Mouse (Mus musculus) retina, postnatal 7 days (tissue): ENCODE data around the gene Pml.

Experiments used
- DNase-seq: peaks from one replicate; pipeline ENCODE4 v3.0.0-alpha.2; 2012; ENCODE audit warnings: low read depth, low spot score

Pml gene

DNA sequence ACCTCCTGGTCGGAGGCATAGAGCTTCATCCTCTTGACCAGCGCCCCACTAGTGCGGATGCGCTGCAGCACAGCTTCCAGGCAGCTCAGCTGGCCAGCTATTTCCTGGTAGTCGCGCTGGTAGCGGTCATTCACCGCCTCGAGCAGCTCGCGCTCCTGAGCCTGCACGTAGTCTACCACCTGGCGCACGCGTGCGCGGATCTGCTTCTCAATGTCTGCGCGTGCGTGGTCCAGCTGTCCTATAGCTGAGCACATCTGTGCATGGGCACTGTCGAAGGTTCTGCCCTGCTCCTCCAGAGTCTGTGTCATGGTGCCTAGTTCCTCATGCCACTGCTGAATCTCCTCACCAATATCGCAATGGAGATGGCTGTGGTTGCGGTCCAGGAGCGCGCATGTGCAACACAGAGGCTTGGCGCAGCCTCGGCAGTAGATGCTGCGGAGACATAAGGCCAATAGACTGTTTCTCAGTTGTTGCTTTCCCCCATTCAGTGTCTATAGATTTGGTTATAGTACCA lies 15.0 kb downstream of the Pml start:
- DNase-seq = no peak

DNA sequence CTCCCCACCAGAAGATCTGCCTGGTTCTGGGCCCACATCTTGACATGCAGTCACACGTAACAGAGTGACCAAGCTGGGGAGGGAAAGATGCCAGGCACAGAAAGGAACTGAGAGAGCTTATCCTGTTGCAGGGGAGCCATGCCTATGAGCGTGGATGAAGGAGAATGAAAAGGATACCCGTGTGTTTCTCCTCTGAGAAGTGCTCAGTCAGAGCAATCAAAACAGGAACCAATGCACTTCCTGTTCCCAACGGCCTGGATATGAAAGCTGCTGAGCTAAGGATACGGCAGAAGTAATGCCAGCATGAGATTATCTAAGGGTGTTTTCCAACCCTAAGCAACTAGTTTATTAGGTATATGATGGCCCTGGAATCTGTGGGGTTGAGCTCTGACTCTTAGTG lies 17.2 kb downstream of the Pml start:
- no peak for DNase-seq

DNA sequence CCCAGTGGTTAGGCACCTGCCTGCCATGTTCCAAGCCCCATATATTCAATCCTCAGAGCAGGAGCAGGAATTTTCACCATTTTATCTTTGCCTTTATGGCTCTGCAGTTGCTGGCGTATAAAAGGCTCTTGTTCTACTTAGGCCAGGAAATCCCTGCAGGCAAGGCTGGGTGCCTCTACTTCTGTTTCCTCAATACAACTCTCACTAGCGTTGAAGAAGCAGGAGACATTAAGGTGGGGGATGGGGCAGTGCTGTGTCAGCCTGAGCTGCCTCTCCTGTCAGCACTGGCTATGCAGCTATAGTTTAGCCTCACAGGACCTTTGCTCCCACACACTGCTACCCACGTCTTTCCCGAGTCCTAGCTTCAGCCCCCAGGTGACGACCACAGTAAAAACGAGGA lies 17.8 kb downstream of the Pml start:
- no peak for DNase-seq

DNA sequence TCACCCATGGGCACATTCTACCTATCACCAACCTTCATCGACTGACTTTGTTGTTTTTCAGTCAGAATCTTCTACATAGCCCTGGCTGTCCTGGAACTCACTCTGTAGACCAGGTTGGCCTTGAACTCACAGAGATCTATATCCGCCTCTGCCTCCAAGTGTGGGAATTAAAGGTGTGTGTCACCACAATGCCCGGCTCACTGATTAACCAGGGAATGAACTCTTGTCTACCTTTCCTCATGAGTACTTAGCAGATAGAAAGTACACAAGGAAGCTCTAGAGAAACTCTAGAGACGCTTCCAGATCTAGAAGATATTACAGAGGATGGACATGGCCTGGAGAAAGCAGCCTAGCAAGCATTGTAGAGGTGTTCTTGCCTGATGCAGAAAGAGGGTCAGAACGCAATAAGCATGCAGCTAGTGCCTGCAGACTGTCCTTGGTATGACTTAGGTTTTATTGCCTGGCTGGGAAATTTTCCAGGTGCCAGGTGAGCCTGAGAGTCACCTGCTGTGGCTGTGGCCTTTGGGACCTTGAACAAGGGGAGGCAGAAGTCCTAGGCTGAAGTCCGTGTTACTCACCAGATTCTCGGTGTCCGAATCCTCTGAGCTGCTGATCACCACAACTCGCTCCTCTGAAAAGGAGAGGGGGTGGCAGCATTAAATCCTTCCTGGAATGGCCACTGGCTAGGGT lies 20.7 kb downstream of the Pml start:
- DNase-seq = no peak

DNA sequence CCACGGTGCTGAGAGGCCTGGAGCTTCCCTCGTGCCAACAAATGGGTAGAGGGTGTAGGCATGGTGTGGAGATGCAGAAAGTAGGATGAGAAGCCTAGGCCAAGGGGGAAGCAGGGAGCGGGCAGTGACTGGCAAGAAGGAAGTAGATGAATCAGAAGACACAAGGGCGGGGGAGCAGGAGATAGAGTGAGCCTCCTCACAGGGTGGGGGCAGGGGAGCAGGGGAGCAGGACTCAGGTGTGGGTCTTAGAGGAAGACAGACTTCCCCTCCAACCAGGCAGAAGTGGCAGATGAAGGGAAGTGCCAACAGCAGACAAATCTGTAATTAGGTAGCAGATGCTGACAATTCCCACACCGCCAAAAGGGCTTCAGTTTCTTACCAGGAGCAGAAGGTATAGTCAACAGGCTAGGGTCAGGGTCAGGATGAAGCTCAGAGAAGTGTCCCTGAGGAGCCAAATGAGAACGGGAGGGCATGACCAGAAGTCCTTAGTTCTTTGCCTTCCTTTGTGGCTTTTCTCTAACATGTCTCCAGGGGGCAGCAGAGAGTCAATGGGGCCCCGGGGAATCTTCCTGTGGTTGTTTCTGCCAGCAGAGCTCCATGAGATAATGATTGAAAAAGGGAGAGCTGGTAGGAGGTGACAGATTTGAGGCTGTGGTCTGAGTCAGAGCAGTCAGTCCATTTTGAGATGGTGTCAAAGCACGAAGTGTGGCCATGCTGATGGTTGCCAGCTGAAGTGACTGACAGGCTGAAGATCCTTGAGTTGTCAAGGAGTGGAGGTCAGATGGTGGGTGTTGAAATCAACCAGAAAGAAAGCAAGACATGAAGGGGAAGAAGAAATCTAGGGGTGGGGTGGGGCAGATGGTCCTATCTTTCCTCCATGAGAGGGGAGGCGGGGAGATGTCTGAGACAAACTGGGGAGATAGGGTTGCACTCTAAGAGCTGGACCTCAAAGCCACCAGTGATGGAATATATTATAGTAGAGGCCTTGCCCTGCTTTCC lies 23.4 kb downstream of the Pml start:
- DNase-seq = peak; percentile 51

DNA sequence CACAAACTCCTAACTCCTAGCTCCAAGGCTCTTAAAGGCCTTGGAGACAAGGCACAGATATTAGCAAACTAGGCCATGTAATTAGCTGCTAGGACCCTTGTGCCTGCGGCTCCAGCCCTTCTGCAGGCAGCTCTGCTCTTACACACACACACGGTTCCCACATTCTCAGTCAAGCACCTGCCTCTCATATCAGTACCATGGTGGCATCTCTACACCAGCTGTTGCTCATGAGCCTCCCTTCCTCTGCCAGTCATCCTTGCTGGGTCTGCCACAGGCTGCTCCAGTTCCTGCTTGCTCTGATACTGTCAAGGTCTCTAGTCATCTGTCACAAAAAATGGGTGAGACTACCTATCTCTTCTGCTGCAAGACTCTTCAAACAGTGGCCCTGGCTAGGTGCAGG lies 25.2 kb downstream of the Pml start:
- no peak for DNase-seq

DNA sequence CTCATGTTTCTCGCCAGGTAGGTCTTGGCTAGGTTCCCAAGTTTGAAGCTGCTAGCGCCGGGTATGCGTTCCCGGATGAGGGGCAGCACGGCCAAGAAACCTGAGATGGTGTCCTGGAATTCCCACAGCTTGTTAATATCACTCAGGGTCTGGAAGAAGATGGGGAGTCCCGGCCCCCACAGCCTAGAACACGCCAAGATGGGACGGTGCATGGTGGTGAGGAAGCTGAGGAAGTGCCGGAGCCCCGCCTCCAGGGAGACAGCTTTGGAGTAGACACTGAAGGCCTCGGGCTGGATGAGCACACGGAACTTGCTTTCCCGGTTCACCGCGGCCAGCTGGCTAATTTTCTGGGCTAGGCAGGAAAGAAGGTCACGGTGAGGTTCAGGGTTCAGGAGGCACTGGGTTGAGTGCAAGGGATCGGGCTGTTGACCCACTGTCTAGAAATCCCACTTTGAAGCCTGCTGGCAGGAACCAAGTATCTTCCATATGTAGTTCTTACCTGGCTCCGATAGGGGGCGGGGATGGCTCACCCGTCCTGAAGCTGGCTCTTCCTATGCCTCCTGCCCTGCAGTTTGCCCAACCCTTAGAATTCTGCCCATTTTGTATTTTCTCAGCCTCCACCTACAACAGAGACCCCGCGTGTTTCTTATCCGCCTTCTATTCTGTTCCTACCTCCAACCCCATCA lies 29.2 kb downstream of the Pml start:
- DNase-seq = no peak

DNA sequence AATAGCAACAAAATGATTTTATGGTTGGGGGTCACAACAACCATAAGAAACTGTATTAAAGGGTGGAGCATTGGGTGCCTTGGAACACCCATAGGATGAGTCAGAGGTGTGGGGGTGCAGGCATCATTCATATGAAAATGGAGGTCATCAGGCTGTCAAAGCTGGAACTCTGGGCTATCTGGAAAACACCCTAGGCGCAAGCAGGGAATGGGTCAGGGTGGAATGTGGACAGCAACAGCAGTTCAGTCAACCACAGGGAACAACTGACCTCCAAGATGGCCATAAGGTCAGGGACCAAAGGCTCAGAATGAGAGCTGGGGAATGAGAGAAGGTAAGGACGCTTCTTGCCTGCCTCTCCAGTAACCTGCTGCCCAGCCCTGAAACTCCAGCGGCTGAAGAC lies 31.0 kb downstream of the Pml start:
- no peak for DNase-seq

DNA sequence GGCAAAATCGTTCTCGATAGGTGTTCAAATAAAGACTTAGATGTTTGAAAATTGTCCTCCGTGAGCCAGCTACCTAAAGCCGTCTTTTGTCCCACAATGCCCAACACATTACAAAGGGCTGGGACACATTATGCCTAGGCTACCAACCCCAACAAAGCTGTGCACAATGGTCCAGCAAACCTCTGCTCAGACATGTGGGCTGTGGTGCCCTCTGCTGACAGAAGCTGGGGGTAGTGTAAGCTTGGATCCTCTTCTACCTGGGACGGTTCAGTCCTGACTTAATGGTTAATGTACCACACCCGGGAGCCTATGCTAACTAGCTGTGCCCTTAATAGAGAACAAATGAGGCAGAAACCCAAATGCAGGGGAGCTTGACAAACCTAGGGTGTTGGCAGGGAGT lies 33.2 kb downstream of the Pml start:
- no peak for DNase-seq

DNA sequence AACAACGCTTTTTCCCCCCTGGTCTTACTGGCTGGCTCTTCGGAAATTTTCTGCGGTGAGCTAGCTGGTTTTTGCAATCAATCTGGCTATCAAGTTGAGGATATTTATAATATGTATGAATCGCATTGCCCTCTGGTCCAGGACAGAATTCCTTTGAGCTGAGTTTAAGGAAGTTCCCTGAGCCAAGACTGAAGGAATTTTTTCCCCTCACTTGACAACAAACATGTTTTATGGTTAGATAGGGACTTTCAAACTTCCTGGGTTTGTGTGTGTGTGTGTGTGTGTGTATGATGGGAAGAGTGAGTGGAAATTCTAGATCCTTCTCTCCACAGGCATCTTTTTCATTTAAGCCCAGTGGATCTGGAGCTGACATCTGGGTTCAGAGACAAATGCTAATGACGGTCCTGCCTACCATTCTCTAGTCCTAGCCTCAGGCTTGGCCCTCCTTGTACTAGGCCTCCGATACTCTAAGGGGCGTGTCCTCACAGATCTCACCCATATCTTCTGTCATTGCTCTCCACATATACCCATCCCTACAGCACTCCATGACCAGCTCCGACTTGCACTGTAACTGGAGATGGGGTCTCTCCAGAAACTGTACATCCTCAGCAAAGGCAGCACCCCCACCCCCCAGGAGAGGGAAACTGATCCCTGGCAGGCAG lies 34.9 kb downstream of the Pml start:
- DNase-seq = no peak

DNA sequence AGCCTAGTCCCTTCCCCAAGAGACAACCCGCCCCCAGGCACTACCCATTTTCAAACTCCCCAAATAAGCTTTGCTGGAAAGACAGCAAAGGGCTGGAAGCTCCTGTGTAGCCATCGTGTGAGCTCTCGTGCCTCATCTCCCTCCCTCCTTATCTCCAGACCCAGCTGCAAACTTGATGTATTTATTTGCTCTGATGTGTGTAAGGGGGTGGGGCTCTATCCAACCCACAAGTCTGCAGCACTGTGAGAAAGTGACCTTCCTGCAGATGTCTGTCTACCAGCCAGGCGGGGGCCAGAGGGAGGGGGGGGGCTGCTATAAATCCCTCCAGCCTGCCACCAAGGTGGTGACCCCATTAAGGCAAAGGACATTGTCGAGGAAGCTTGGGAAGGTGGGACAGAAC lies 35.7 kb downstream of the Pml start:
- DNase-seq = no peak

DNA sequence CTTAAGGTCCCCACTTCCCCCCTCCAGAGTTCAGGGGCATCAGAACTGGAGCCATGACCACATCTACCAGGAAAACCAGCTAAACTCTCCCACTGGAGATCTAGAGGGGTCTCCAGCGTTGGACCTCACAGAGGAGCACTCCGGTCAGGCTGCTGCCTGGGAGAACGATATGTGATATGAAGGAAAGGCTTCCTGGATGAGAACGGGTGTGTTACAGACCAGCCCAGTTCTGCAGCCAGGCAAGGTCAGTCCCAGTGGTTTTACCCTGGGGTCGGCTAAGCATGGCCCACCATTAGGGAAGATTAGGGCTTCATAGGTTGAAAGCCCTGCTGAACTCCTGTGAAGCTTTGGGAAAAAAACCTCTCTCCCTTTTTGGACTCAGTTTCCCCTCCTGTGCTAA lies 36.2 kb downstream of the Pml start:
- DNase-seq = no peak

DNA sequence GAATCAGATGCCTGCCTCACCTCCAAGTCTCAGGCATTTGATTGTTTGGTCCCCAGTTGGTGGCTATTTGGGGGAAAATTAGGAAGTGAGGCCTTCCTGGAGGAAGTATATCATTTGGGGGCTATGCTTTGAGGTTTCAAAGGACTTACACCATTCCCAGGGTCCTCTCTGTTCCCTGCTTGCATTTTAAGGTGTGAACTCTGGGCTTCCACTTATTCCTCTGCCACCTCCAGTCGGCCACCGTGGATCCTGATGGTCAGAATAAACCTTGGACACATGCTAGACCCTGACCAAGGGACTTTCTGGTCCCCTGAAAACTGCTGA lies 39.3 kb downstream of the Pml start:
- DNase-seq = no peak

DNA sequence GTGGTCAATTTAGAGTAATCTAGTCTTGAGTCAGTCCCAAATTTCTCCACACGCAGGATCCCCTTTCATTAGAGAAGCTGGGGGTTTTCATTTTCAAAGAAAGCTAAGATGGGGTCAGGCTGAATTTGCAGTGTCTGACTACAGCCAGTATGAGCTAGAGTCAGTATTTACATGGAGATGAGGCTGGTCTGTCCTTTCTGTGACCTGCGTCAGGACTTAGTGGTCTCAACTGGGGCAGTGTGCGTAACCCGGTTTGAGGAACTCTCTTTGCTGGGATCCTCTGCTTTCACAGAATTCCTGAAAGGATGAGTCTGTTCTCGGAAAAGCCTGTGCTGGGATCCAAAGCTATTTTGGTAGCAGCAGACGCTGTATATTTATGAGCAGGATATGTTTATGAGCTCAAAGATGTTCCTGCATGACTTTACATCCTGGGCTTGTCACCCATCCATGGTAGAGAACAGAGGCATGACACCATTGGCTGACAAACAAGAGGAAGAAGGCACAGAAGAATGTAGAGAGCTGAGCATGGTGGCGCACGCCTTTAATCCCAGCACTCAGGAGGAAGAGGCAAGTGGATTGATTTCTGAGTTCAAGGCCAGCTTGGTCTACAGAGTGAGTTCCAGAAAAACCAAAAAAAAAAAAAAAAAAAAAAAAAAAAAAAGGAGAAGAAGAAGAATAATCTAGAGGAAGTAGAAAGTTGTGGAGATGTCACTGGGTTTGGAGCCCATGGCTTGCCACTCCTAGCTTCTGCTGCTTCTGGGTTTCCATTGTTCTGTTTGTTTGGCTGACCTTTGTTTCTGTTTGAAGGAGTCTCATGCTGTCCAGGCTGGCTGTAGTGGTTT lies 39.9 kb downstream of the Pml start:
- DNase-seq = no peak

DNA sequence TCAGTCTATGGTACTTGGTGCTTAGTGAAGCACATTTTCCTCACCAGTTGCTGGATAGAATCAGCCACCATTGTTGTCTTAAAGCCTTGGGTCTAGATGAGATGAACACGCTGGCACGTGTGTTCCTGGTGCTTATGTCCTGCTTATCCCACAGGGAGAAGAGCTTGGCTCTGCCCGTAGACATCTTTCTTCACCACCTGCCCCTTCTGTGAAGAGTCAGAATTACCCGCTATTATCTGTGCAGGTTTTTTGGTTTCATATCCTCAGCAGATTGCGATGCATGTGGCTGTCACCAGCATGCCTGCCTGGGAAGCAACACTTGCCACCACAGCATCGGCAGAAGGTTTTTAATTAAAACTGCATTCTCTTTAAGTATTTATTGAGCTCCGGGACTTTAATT lies 43.6 kb downstream of the Pml start:
- no peak for DNase-seq

DNA sequence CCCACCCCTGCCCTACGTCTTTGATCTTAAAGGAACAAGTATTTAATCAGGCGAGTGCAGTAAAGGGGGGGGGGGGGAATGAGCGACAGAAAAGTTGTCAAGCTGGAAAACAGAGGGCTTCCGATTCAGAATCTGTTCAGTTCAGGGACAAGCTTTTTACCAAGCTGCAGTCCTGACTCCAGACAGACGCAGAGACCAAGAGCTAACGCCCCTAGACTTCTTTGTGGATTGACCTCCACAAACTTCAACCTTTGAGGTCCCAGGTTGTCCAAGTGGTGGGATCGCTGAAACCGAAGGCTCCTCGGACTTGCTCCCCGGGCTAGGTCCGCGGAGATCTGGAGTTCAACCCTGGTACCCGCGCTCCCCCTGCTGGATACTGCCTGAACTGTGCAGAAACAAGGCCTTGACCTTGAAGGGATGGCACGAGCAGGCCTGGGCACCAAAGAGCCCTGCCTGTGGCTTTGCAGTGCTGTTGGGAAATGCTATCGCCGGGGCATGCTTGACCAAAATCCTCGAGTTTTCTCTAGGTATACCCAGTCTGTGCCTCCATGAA lies 45.1 kb downstream of the Pml start:
- DNase-seq = peak; percentile 76

DNA sequence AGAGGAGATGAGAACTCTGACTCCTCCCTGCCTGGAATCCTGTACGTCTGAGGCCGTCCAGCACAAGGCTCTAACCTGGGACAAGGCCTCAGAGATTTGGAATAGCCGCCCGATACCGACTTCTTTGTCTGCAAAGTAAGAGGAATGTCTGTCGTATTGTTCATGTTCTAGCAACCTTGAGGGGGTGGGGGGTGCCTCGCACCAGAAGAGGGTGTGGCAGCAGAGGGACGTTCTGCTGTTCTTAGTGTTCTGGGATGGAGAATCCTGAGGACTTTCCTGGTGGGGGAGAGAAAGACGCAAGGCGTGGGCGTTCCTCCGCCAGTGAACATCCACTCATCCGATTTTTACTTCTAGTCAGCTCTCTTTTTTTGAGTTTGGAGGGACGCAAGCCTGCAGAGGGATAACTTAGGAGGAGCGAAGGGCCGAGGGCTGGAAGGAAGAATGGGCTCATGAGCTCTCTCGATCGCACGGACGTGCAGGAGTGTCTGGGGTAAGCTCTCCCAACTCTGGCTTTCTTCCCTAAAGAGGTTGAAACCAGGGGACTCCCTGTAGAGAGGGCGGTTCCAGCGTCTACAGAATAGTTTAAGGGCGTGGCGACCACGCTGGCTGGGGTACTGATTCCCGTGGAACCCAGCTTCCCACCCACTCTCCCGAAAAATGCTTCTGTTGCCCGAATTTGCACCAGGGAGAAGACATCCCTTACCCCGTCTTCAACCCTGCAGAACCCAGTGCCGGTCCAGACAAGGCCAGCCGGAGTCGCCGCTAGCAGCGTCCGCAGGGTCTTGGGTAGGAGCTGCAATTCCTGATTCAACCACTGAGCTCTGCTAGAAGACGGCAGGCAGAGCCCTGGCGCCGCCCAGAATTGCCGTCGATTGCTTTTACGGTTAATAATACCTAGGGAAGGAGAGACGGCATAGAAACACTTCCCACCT lies 45.8 kb downstream of the Pml start, which contains the start of the genes Islr and Islr2:
Gene Islr (minus strand): TSS at position 791 of the 932 bp plus-strand sequence.
Gene Islr2 (minus strand): TSS at position 804 of the 932 bp plus-strand sequence.
- no peak for DNase-seq

DNA sequence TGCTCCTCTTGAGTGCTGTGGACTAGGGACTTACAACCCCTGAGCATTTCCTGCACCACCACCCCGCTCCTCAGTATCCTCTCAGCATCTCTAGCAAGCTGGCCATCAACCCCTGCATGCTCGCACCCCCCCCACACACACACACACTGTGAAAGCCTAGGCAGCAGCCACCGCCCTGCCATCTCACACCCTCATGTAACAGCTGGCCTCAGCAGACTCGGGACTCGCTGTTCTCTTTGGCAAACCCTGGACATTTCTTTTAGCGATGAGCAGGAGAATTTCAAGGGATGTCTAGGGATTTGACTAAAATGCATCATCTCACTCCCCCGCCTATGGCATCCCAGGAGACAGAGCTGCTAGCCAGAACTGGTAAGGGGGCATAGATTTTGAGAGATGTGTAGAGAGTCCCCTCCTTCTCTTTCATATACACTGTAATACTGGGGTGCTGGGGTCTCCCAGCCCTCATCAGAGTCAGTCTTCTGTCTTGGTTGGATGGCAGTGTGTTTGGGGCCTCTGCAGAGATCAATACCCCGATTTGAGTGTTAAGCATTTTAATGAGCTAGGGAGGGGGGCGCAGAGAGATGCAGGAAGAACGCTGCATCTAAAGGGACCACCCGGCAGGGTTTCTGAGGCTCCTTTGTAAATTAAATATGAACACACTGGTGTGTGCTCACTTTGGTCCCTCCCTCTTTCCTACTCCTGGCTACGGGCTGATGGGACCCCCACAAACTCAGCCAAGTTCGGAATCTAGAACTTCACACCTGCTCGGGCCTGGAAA lies 46.7 kb downstream of the Pml start:
- no peak for DNase-seq
